Mouse (Mus musculus): ENCODE measurements around the gene Treml2.
A peak's percentile ranks its signal among the peaks of the same experiment; 100 is the strongest.

The Treml2 gene

DNA sequence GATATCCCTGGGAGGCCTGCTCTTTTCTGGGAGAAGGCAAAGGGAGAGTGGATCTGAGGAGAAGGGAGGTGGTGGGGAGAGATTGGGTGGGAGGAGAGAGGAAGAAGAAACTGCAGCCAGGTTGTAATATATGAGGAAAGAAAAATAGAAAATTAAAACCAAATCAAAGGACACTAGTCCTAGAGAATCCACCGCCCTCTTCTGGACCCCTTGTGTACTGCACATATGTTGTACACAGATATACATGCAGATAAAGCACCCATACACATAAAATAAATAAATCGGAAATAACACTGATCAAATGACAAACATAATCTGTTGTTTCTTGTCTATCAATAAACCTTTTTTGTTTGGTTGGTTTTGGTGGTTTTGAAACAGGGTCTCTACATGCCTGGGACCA is 12.0 kb upstream of the Treml2 start:
- DNase-seq (ENCODE audit: low read depth in 1 of 2, low spot score in 2 of 2), result no peak

DNA sequence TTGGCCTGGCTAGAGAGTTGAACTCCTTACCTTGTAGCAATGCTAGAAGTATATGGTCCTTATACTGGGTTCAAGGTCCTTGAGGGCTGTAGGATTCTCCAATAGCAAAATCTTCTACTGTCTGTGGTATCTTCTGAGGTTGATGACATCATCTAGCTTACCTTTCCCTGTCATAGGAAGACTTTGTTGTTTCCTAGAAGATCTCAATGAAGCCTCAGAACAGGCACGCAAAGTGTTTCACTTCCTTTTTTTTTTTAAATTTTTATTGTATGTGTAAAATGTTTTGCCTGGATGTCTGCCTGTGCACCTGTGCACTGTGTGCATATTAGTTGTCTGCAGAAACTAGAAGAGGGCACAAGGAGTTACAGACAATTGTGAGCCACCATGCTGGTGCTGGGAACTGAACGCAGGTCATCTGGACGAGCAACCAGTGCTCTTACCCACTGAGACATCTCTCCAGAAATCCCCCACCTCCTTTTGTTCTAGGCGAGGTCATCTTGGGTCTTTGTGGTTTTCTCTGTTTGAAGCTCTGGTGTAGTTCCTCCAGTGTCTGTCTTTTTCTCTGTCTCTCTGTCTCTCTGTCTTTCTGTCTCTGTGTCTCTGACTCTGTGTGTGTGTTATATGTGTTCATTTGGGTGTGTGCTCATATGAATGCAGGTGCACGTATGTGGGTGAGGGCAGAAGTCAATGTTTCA is 5.7 kb upstream of the Treml2 start:
- DNase-seq (ENCODE audit: low read depth in 1 of 2, low spot score in 2 of 2), result no peak

DNA sequence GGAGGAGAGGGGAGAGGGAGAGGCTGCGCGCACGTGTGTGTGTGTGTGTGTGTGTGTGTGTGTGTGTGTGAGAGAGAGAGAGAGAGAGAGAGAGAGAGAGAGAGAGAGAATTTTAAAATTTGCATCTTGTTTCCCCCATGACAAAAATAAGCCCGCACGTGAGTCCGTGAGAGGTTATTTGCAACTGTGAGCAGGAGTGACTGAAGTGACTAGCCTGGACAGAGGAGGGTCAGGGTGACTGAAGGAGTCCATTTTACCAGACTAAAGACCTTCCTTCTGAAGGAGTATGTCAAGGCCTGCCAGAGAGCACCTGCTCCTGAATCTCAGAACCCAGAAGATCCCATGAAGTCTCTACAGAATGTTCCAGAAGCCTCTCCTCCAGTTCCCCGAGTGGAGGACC is 458 bp downstream of the Treml2 start:
- DNase-seq (ENCODE audit: low read depth in 1 of 2, low spot score in 2 of 2), result no peak

- DNase-seq (ENCODE audit: low read depth in 1 of 2, low spot score in 2 of 2), result peak; percentile 57 to 71
These were observed 901 bp downstream of the Treml2 start for GRCm38 (mm10) chr17:48300199-48300598.

- peak in 1 of 2 experiments; percentile 31 for DNase-seq (ENCODE audit: low read depth in 1 of 2, low spot score in 2 of 2)
These were observed 1.6 kb downstream of the Treml2 start for GRCm38 (mm10) chr17:48300861-48301260.

DNA sequence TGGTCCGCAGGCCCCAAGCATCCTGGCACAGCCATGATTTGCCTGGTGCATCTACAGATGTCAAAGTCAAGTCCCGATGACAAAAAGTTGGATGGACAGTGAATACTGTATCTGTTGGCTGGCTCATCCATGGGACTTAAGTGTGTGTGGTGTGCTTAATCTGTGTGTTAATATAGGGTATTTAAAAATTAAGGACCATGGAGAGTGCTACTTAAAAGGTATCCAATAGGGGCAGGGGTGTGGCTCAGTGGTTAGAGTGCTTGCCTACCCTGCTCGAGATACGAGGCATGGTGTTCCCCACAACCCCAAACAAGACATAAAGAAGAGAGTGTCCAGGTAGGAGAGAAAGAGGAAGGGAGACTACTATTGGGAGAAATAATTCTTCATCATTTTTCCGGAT is 2.5 kb downstream of the Treml2 start:
- no peak for DNase-seq (ENCODE audit: low read depth in 1 of 2, low spot score in 2 of 2)

- DNase-seq (ENCODE audit: low read depth in 1 of 2, low spot score in 2 of 2), result no peak
These were observed 12.8 kb downstream of the Treml2 start for GRCm38 (mm10) chr17:48312124-48312523.

- DNase-seq (ENCODE audit: low read depth in 1 of 2, low spot score in 2 of 2), result peak; percentile 42 to 48
These were observed 16.7 kb downstream of the Treml2 start, which contains the start of gene B430306N03Rik for GRCm38 (mm10) chr17:48315905-48316579. B430306N03Rik (plus strand) TSS chr17:48316141.

- no peak for DNase-seq (ENCODE audit: low read depth in 1 of 2, low spot score in 2 of 2)
These were observed 19.4 kb downstream of the Treml2 start for GRCm38 (mm10) chr17:48318686-48319085.

DNA sequence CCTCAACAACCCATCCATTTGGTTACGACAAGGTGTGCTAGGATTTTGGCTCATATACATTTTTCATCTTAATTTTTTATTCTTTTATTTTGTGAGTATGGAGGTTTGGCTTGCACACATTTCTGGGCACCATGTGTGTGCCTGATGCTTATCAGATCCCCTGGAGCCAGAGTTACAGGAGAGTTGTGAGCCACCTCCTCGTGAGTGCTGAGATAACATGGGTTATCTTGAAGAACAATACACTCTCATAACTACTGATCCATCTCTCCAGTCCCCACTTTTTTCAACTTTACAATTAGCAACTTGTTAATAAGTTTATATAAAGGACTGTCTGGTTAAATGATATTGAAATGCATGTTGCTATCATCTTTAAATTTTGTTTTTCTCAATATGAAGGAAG is 22.0 kb downstream of the Treml2 start:
- no peak for DNase-seq (ENCODE audit: low read depth in 1 of 2, low spot score in 2 of 2)

DNA sequence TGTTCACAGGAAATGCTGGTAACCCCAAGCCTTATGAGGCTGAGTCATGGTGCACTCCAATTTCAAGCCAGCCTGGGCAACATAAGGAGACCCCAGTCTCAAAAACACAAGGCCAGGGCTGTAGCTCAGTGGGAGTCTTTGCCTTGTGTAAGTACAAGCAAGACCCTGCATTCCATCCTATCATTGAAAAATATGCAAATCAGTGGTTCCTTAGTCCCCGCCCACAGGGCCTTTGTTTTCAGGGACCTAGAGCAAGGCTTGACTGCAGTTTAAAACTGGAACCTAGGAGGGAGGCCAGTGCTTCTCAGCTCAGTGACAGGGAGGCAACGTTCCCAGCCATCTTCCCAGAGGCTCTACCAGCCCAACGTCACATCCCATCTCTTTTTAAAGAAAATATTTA is 23.9 kb downstream of the Treml2 start:
- DNase-seq (ENCODE audit: low read depth in 1 of 2, low spot score in 2 of 2), result no peak

DNA sequence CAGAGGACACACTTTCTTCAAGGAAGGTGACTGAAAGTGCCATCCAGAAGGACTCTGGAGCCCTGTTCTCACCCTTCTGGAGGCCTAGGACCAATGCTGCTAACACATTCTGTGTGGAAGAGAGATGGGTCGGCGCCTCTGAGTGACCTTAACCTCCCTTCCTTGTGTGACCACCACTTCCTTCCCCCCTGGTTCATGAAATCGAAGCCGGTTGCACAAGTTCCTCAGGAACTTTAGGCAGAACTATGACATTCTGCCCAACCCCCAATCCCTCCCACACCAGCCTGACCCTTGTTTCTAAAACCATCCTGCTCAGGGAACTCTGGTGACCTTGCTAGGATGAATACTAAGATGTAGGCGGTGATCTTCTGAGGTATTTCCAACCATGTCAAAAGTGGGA is 25.0 kb downstream of the Treml2 start:
- peak in 1 of 2 experiments; percentile 58 for DNase-seq (ENCODE audit: low read depth in 1 of 2, low spot score in 2 of 2)

- no peak for DNase-seq (ENCODE audit: low read depth in 1 of 2, low spot score in 2 of 2)
These were observed 25.8 kb downstream of the Treml2 start for GRCm38 (mm10) chr17:48325093-48325492.

- DNase-seq (ENCODE audit: low read depth in 1 of 2, low spot score in 2 of 2), result no peak
These were observed 26.3 kb downstream of the Treml2 start for GRCm38 (mm10) chr17:48325638-48326037.

DNA sequence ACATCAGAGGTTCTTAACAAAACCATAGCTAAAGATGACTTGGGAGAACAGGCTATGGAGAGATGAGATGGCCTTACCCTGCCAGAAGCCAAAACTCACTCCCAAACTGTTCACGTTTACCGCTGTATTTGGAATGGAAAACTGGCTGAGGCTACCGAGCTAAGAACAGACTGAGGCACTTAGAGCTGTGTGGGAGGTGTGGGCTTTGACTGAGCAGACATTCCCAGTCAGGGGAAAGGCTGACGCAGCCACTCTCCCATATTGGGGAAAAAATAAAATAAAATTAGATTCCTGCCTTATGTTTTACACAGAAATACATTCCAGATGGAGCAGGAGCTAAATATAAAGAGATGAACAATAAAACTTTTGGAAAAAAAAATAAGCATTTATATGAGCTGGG is 27.4 kb downstream of the Treml2 start:
- no peak for DNase-seq (ENCODE audit: low read depth in 1 of 2, low spot score in 2 of 2)

- no peak for DNase-seq (ENCODE audit: low read depth in 1 of 2, low spot score in 2 of 2)
These were observed 33.2 kb downstream of the Treml2 start for GRCm38 (mm10) chr17:48332524-48332923.

DNA sequence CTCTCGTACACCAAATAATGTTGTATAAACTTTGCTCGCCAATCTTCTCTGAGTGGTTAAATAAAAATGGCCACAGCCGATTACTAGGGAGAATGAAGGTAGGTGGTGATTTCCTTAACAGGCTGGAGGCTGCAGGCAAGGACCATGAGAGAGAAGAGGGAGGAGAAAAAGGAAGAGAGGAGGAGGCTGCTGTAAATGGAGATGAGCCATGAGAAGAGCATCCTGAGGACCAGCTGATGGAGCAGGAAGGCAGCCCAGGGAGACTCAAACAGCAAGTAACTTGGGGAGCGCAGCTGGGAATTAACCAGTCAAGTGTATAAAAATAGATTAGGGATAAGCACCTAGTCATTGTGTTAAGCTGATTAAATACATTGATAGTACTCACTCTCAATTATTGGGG is 34.9 kb downstream of the Treml2 start:
- DNase-seq (ENCODE audit: low read depth in 1 of 2, low spot score in 2 of 2), result no peak

GRCm38 (mm10) chr17:48336857-48337256 is 37.6 kb downstream of the Treml2 start:
- DNase-seq (ENCODE audit: low read depth in 1 of 2, low spot score in 2 of 2), result peak; percentile 48 to 80

DNA sequence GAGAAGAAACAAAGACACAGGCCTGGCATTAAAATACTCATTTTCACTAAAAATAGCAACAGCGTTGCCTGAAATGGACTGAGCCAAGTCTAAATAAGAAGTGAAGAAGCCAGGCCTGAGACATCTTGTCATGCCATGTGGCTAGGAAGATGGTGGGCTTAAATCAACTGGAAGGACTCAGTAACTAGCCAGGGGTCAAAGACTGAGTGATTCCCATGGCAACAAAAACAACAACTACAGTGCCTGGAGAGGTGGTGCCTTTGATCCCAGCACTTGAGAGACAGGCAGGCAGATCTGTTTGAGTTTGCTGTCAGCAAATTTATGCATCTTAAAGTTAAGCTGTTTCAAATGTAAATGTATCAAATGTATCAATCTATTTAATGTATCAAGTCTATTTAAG is 41.0 kb downstream of the Treml2 start:
- no peak for DNase-seq (ENCODE audit: low read depth in 1 of 2, low spot score in 2 of 2)

DNA sequence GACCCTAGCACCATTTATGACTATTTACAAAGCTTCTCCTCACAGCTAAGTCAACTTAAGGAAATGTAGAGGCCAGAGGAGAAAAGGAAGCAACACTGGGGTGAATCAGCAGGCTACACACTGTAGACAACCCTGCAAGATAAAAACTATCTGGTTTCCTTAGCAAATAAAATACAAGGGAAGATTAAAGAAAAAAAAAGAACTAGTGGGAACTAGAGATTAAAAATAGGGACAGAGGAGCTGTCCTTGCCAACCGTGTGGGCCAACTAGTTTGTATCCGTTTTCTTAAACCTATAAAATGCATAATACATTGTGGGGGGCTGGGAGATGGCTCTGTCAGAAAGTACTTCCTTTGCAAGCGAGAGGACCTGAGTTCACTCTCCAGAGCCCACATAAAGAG is 42.6 kb downstream of the Treml2 start:
- DNase-seq (ENCODE audit: low read depth in 1 of 2, low spot score in 2 of 2), result no peak

- no peak for DNase-seq (ENCODE audit: low read depth in 1 of 2, low spot score in 2 of 2)
These were observed 43.8 kb downstream of the Treml2 start for GRCm38 (mm10) chr17:48343065-48343464.

DNA sequence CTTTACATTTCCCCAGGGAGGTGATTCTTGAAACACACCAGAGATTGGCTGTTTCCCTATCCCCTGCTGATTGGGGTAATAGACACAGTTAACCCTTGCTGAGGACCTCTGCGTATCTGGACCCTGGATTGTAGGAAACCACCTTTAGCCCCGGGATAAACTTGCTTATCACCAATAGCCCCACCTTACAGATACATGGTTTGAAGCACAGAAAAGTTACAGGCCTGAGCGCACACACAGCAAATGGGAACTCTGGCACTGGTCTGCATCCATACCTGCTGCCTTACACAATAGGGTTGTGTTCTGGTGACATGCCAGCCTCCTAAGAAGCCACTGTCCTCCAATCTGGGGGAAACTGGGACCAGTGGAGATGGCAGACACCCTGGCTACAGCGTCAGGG is 46.5 kb downstream of the Treml2 start:
- DNase-seq (ENCODE audit: low read depth in 1 of 2, low spot score in 2 of 2), result no peak

- peak in 1 of 2 experiments; percentile 26 for DNase-seq (ENCODE audit: low read depth in 1 of 2, low spot score in 2 of 2)
These were observed 46.9 kb downstream of the Treml2 start, which contains the start of gene Trem2 for GRCm38 (mm10) chr17:48346231-48346630. Trem2 (plus strand) TSS chr17:48346401.
